Mouse (Mus musculus) heart, embryonic 14.5 days (tissue): ENCODE results near the gene Atg9b. TPM values are rescaled to one million over a fixed set of nuclear protein-coding genes. Genes with fewer than 3 reads are reported as not detected.

Source experiments
- ATAC-seq: fragments of 200-750 bp; cut with Nextera tagmentation; 2 replicates; pipeline ENCODE4 v1.8.0; 2017; ENCODE audit warnings: low read depth, moderate TSS enrichment; ENCODE audit not compliant: insufficient number of reproducible peaks, insufficient read depth, low FRiP score
- H3K27ac ChIP-seq, 2 experiments: fragments of 200-500 bp in 1 of 2; fragments of 300-500 bp in 1 of 2; sonication (generic) in 1 of 2; replicated peaks in 1 of 2; 2 replicates each; pipeline ENCODE4 v1.5.1; 2012 to 2014; ENCODE audit warnings: low read depth in 2 of 2, low read length in 2 of 2, control low read depth in 1 of 2, mild to moderate bottlenecking in 1 of 2, mixed read lengths in 1 of 2; ENCODE audit not compliant: control insufficient read depth in 1 of 2, insufficient read depth in 1 of 2
- H3K27me3 ChIP-seq: fragments of 300-500 bp; sonication (generic); 2 replicates; pipeline ENCODE4 v1.6.1; 2014; ENCODE audit warnings: mild to moderate bottlenecking, low read length, control low read depth; ENCODE audit not compliant: control insufficient read depth, insufficient read depth
- H3K36me3 ChIP-seq: fragments of 300-500 bp; sonication (generic); 2 replicates; pipeline ENCODE4 v1.6.1; 2014; ENCODE audit warnings: mild to moderate bottlenecking, control low read depth, low read length, mixed read lengths; ENCODE audit not compliant: control insufficient read depth, insufficient read depth
- H3K4me1 ChIP-seq, 2 experiments: fragments of 200-500 bp in 1 of 2; fragments of 300-500 bp in 1 of 2; sonication (generic) in 1 of 2; 2 replicates each; pipeline ENCODE4 v1.6.1; 2012 to 2014; ENCODE audit warnings: low read length in 2 of 2, control low read depth in 1 of 2, mixed read lengths in 1 of 2; ENCODE audit not compliant: control insufficient read depth in 2 of 2, insufficient read depth in 2 of 2
- H3K4me2 ChIP-seq: fragments of 300-500 bp; sonication (generic); 2 replicates; pipeline ENCODE4 v1.6.1; 2014; ENCODE audit warnings: mild to moderate bottlenecking, low read length
- H3K4me3 ChIP-seq, 2 experiments: fragments of 200-500 bp in 1 of 2; fragments of 300-500 bp in 1 of 2; sonication (generic) in 1 of 2; 2 replicates each; pipeline ENCODE4 v1.5.1; 2012 to 2014; ENCODE audit warnings: low read length in 2 of 2, mild to moderate bottlenecking in 2 of 2, control low read depth in 1 of 2, low read depth in 1 of 2, moderate library complexity in 1 of 2; ENCODE audit not compliant: control insufficient read depth in 1 of 2, insufficient read depth in 1 of 2
- H3K9ac ChIP-seq: fragments of 300-500 bp; sonication (generic); 2 replicates; pipeline ENCODE4 v1.6.1; 2014; ENCODE audit warnings: mild to moderate bottlenecking, low read length
- H3K9me3 ChIP-seq: fragments of 300-500 bp; sonication (generic); 2 replicates; pipeline ENCODE4 v1.6.1; 2016; ENCODE audit warnings: low read length, control low read depth; ENCODE audit not compliant: control insufficient read depth
- WGBS: fragments of 180-500 bp; shearing (Covaris S2); extraction: QIAGEN DNeasy Blood & Tissue Kit; methylation state at CpG from one replicate; pipeline ENCODE4 v1.1.7; 2014; 5-methylcytosine and 5-hydroxymethylcytosine counted together
- polyA plus RNA-seq: library from polyadenylated mRNA; unstranded; fragments of >200 nt; fragmentation: Nextera tagmentation; extraction: Ambion mirVana; gene quantifications from 2 replicates; pipeline ENCODE4 v1.2.1, GENCODE M21; 2014

Atg9b gene
- polyA plus RNA-seq, 1 experiment from 2014 or later = 1.5 TPM

DNA sequence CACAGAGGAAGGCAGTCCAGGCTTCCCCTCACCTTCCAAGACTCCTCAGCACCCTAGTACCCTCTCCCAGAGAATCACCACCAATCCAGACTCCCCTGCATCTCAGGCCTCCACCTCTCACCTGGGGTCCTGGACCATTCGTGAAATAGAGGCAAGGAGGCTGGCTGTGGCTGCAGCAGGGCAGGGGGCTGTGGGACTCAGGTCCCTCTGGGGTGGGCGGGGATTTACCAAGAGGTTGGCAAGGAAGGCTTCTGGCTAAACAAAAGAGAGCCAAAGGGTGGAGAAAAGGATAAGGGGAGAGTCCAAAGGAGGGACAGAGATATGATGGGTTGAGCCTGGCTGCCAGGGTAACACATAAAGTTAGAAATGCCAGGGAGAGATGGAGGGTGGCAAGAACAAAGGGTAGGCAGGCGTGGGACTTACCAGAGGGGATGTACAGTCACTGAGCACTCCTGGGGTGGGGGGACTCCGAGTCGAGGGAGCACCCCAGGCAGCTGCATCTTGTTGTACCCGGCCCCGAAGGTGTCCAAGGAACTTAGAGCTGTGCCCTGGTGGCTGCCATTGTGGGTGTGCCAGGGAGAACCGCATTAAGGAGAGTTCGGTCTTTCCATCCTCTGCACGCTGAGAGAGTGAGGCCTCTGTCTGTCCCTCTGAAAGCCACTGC is 5.9 kb downstream of the Atg9b start:
- no peak overlapping the region for H3K4me2 ChIP-seq
- no peak for ATAC-seq
- H3K4me1 ChIP-seq = peaks cover 26 to 49% of the 10 kb centered on the region in 2 experiments
- H3K27me3 ChIP-seq = peaks cover 9% of the 10 kb centered on the region; the same call in 1 of the 2 replicates
- H3K9me3 ChIP-seq = no peaks in the 10 kb centered on the region
- no peak overlapping the region for H3K4me3 ChIP-seq
- H3K27ac ChIP-seq = peak overlapping the region; percentile 9 to 13; a peak in 1 of 4 replicates
- H3K9ac ChIP-seq = no peak overlapping the region
- 0 out of 2 replicates have a peak, but pooled peaks cover 5% of the 10 kb centered on the region for H3K36me3 ChIP-seq
- 87% methylated on average over 10 of the region's 10 CpGs for WGBS

DNA sequence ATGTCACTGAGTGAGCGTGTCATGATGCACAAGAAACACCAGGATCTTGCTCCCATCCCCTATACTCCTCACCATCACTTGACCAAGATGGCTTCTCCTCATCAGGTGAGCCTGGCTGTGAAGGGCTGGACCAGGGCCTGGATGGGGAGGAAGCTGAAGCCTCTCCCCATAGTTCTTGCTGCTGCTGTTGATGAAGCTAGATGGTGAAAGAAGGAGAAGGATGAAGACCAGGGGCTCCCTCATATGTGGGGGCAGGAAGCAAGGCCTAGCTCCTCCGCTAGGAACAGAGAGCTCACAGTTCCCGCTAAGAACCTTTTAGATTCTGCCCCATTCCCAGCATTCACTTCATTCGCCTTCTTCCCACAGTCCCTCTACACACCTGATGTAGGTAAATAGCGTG is 6.6 kb downstream of the Atg9b start:
- Histone ChIP-seq H3K27ac (peak overlapping the region in 1 of 2 experiments; percentile 9; a peak in 2 of 4 replicates), H3K4me3 (no peak overlapping the region), H3K9me3 (no peaks in the 10 kb centered on the region), H3K27me3 (peaks cover 9% of the 10 kb centered on the region; the same call in 1 of the 2 replicates), H3K36me3 (peaks cover 8% of the 10 kb centered on the region; the same call in 1 of the 2 replicates), H3K9ac (no peak overlapping the region), H3K4me2 (no peak overlapping the region), H3K4me1 (peaks cover 26 to 49% of the 10 kb centered on the region in 2 experiments)
- no peak for ATAC-seq
- WGBS = 89% methylated on average over 5 of the region's 5 CpGs

DNA sequence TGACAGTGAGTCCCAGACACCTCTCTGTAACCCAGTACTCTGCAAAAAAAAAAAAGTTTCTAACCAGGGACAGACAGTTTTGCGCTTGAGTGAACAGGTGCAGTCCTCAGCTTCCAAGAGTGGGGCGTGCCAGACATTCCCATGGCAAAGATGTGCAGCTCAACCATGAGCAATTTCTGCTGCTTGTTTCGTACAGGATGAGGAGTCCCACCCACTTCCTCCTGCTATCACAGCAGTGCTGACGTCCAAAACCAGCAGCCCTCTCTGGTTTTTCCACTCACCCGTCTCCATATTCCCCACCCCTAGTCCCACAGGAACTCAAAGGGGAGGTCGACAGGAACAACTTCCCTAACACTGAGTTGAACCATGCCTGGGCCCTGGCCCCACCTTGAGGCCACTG is 7.5 kb downstream of the Atg9b start:
- no peak overlapping the region for H3K9ac ChIP-seq
- peak overlapping the region; percentile 73 for H3K4me2 ChIP-seq
- H3K9me3 ChIP-seq = no peaks in the 10 kb centered on the region
- H3K4me3 ChIP-seq = no peak overlapping the region
- H3K4me1 ChIP-seq = peaks cover 23 to 49% of the 10 kb centered on the region in 2 experiments
- H3K36me3 ChIP-seq = peaks cover 9% of the 10 kb centered on the region; the same call in 1 of the 2 replicates
- peak overlapping the region in 1 of 2 experiments; percentile 70; a peak in 1 of 4 replicates for H3K27ac ChIP-seq
- ATAC-seq = 0 out of 2 replicates have a peak, but pooled peaks have one; percentile 18
- peaks cover 9% of the 10 kb centered on the region; the same call in 1 of the 2 replicates for H3K27me3 ChIP-seq
- WGBS = 46% methylated on average over 6 of the region's 6 CpGs

DNA sequence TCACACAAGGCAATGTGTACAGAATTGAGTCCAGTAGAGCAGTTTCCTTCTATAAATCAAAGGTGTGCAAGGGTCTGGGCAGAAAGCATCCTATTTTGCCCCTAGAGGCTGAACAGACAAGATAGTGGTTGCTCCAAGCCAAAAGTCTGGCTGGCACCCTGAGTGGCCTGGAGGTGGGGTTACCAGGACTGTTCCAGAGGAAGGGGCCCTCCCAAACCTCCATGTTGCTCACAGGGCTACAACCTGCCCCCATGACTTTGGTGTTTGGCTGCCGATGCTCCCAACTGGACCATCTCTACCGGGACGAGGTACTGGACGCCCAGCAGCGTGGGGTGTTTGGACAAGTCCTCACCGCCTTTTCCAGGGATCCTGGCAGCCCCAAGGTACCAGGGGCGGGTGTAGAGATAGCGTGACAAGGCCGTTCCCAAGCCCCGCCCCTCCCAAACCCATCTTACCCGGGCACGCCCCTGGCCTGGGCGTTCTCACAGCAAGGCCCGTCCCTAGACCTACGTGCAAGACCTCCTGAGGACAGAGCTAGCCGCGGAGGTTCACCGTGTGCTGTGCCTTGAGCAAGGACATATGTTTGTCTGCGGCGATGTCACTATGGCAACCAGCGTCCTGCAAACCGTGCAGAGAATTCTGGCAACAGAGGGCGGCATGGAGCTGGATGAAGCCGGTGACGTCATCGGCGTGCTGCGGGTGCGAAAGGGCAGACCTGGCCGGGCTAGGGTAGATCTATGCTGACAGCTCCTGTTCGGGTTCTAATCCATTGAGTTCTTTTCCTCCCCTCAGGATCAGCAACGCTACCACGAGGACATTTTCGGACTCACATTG is 8.7 kb downstream of the Atg9b start:
- peak; percentile 84 for ATAC-seq
- H3K4me1 ChIP-seq = peaks cover 21 to 41% of the 10 kb centered on the region in 2 experiments
- peak overlapping the region; percentile 70 for H3K9ac ChIP-seq
- H3K4me2 ChIP-seq = peak overlapping the region; percentile 73
- H3K27me3 ChIP-seq = peaks cover 9% of the 10 kb centered on the region; the same call in 1 of the 2 replicates
- H3K9me3 ChIP-seq = no peaks in the 10 kb centered on the region
- H3K4me3 ChIP-seq = peak overlapping the region; percentile 37 to 53
- WGBS = 1% methylated on average over 34 of the region's 34 CpGs
- peaks cover 9% of the 10 kb centered on the region; the same call in 1 of the 2 replicates for H3K36me3 ChIP-seq
- H3K27ac ChIP-seq = peak overlapping the region; percentile 46 to 70

DNA sequence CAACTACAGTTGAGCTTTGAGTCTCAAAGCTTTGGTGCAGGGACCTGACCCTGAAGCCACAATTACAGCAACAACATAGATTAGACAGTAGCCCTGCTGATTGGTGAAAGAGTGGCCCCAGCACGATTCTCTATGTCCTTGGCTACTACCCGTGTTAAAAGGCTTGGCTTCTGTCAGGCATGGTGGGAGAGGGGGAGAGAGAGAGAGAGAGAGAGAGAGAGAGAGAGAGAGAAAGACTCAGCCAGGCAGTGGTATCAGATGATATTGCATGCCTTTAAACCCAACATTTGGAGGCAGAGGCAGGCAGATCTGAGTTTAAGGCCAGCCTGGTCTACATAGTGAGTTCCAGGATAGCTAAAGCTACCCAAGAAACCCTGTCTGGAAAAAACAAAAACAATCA is 10.0 kb downstream of the Atg9b start:
- peaks cover 12% of the 10 kb centered on the region; the same call in 1 of the 2 replicates for H3K36me3 ChIP-seq
- no peak overlapping the region for H3K4me3 ChIP-seq
- H3K27me3 ChIP-seq = peaks cover 9% of the 10 kb centered on the region; the same call in 1 of the 2 replicates
- peaks cover 16 to 31% of the 10 kb centered on the region in 2 experiments for H3K4me1 ChIP-seq
- no peaks in the 10 kb centered on the region for H3K9me3 ChIP-seq
- ATAC-seq = no peak
- no peak overlapping the region for H3K9ac ChIP-seq
- WGBS = 45% methylated on average over 2 of the region's 2 CpGs
- H3K27ac ChIP-seq = no peak overlapping the region
- H3K4me2 ChIP-seq = no peak overlapping the region

DNA sequence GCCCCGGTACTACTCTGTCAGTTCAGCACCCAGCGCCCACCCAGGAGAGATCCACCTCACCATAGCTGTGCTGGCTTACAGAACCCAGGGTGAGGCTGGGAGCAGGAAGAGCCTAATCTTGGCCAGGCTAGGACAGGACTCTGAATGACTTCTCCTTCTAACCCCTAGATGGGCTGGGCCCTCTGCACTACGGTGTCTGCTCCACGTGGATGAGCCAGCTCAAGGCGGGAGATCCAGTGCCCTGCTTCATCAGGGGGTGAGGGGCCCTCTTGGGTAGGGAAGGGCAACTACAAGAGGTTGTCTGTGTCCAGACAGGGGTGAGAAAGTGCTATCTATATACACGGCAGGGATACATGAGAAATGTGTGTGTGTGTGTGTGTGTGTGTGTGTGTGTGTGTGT is 10.5 kb downstream of the Atg9b start:
- 59% methylated on average over 6 of the region's 6 CpGs for WGBS
- H3K9me3 ChIP-seq = no peaks in the 10 kb centered on the region
- H3K4me2 ChIP-seq = no peak overlapping the region
- peaks cover 9% of the 10 kb centered on the region; the same call in 1 of the 2 replicates for H3K27me3 ChIP-seq
- peaks cover 16 to 31% of the 10 kb centered on the region in 2 experiments for H3K4me1 ChIP-seq
- ATAC-seq = no peak
- H3K4me3 ChIP-seq = no peak overlapping the region
- H3K27ac ChIP-seq = no peak overlapping the region
- no peak overlapping the region for H3K9ac ChIP-seq
- peaks cover 12% of the 10 kb centered on the region; the same call in 1 of the 2 replicates for H3K36me3 ChIP-seq

DNA sequence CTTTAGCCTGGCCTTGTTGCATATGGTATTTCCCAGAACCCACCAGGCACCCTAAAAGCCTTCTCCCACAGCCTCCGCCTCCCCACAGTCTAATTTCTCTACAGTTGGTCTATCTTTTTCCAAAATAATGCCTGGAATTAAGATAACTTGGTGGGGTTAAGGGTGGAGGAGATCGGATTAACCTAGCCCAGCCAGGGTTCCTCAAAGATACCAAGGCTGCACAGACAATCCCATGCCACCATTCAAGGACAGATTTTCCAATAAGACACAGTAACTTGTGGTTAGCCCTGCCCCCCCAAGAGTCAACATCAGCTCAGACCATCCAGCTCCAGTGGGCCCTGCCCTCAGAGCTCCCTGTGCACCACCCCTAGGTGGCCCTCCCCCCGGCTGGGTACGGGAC is 11.4 kb downstream of the Atg9b start:
- Histone ChIP-seq H3K27ac (no peak overlapping the region), H3K4me1 (peaks cover 16 to 29% of the 10 kb centered on the region in 2 experiments), H3K9ac (no peak overlapping the region), H3K4me3 (no peak overlapping the region), H3K36me3 (peaks cover 12% of the 10 kb centered on the region; the same call in 1 of the 2 replicates), H3K27me3 (0 out of 2 replicates have a peak, but pooled peaks cover 1% of the 10 kb centered on the region), H3K4me2 (no peak overlapping the region), H3K9me3 (no peaks in the 10 kb centered on the region)
- 80% methylated on average over 4 of the region's 4 CpGs for WGBS
- ATAC-seq = no peak
